Mouse (Mus musculus) layer of hippocampus, postnatal 14 days (tissue): ENCODE results near the gene Kyat1. TPM values are rescaled to one million over a fixed set of nuclear protein-coding genes. Genes with fewer than 3 reads are reported as not detected.
"Not testable (repeated sequence)": the region's sequence is repeated elsewhere in the genome, so short reads cannot be mapped to it uniquely, and the experiment has no call there.

Experiments used
- DNase-seq, 2 experiments: peaks; one replicate each; pipeline ENCODE4 v3.0.0; 2021 to 2022; ENCODE audit warnings: low spot score in 2 of 2, mixed read lengths in 1 of 2
- total RNA-seq, 2 experiments: library from RNA; stranded (reverse); gene quantifications; 2 replicates each; pipeline ENCODE4 v1.2.3; 2021

Gene Kyat1
- total RNA-seq, 2 experiments from 2014 or later, result 19.7 to 22.4 TPM

- no peak for DNase-seq
Measured at GRCm38 (mm10) chr2:30175897-30176296, 29.8 kb downstream of the Kyat1 start.

- no peak for DNase-seq
Measured at GRCm38 (mm10) chr2:30173541-30174240, 32.0 kb downstream of the Kyat1 start.

DNA sequence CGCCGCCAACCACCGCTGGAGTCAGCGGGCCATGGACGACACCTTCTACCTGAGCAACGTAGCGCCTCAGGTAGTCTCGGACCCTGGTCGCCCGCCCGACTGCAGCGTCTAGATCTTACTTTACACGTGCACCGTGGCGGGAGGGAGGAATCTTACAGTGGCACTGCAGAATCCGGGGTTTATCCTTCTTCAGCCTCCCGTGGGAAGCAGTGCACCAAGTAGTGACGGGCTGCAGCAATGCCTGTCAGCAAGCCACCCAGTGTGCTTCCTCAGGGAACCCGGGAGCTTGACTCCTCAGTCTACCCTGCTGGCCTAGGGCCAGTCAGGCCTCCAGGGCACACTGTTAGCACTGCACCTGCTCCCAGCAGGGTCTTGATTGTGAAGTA, 33.7 kb downstream of the Kyat1 start:
- DNase-seq, result no peak

- peak; percentile 84 to 93 for DNase-seq
Measured at GRCm38 (mm10) chr2:30171371-30171996, 34.2 kb downstream of the Kyat1 start, which contains the start of gene Endog. Gene Endog, plus strand, starts transcription at chr2:30171493.

DNA sequence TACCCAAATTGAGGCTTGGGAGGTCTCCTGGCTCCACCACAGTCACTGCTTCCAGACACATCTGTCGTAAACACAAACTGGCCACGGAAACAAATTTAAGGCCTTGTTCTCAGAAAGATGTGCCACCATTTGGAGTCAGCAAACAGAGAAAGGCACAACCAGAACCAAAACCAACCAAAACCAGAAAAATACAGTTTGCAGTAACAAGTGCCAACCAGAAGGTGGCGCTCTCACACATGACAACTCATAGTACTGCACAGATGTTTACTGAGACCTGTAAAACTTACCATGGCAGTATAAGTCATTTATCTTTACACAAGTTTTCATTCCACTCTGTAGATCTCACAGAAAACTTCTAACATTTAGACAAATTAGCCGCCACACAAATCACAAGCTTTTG, 39.0 kb downstream of the Kyat1 start:
- no peak for DNase-seq

DNA sequence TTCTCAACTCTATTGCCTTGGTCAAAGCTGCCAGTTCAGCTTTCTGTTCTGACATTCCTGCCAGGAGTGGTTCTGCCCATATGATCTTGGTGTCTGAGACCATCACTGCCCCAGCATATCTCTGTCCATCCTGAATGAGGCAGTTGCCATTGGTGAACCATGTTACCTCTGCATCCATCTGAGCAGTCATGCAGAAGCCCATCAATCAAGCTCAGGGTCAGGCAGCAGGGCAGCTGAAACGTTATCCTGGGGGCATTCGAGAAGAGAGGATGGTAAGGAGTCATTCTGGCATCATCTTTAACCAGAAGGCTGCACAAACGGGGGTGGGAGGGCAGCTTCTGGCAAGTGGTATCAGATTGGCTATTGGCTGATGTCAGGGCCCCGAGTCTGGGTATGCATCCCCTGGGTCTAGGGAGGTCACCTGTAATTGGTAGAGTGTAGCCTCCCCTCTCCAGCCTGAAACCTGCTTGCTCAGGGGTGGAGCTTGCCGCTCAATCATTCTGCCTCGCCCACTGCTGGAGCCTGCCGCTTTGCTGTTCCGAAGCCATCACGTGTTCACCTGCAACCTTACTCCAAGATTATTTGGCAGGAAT, 41.2 kb downstream of the Kyat1 start:
- DNase-seq, result no peak

GRCm38 (mm10) chr2:30161809-30162208, 43.8 kb downstream of the Kyat1 start:
- DNase-seq, result peak in 1 of 2 experiments; percentile 67

DNA sequence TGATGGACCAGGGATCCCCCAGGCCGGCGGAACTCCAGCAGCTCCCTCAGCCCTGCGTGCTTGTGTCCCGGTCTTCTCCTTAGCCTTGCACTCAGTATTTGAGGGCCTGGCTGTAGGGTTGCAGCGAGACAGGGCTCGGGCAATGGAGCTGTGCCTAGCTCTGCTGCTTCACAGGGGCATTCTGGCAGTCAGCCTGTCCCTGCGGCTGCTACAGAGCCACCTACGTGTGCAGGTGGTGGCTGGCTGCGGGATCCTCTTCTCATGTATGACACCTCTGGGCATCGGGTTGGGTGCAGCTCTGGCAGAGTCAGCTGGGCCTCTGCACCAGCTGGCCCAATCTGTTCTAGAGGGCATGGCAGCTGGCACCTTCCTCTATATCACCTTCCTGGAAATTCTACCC, 45.8 kb downstream of the Kyat1 start:
- not testable (repeated sequence) for DNase-seq

GRCm38 (mm10) chr2:30152616-30153015, 53.0 kb downstream of the Kyat1 start:
- no peak for DNase-seq

DNA sequence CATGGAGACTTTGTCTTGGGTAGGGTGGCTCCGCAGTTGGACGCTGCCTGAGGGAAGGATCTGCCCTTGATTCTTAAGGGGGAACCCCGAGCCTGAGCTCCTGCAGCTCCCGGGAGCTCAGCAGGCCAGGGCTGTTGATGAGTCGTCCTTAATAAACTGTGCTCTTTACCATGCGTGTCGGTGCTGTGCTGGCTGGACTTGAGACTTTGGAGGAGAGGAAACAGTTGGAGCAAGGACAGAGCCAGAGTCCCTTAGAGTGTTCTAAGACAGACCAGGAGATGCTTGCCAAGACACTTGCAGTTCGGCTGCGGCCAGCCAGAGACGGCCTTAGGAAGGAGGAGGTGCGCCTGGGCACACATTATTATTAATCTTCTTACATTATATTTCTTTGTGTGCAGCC, 53.8 kb downstream of the Kyat1 start:
- no peak for DNase-seq

DNA sequence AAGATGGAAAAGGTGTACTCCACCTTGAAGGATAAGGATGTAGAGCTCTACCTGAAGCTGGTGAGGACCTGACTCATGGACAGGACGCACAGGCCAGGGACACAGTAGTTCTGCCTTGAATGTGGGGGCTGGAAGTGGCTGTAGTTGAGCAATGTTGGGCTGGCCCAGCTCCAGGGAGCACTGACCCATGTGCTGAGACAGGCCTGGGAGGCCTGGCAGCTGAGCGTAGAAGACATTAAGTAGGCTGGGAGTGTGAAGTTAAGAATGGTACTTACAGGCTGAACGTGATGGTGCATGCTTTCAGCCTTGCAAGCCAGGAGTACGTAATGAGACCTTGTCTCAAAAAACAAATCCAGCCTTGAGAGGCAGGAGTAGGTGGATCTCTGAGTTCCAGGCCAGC, 58.2 kb downstream of the Kyat1 start:
- no peak for DNase-seq

DNA sequence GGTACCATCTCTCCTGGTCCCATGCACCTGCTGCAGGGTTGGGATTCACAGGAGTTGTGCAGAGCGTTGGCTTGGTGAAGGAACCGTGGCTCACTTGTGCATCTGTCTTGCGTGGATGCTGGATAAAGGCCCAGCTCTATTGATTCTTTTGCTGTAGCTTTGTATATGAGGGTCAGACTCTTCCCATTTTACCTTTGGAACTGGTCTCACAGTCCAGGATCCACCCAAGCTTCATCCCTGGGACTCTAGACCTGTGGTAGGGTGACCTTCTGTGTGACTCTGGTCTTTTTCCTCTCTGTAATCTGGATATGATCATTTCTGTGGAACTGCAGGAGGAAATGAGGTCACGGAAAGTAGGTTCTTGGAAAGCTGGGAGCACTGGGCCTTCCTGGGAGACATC, 61.2 kb downstream of the Kyat1 start:
- DNase-seq, result no peak

DNA sequence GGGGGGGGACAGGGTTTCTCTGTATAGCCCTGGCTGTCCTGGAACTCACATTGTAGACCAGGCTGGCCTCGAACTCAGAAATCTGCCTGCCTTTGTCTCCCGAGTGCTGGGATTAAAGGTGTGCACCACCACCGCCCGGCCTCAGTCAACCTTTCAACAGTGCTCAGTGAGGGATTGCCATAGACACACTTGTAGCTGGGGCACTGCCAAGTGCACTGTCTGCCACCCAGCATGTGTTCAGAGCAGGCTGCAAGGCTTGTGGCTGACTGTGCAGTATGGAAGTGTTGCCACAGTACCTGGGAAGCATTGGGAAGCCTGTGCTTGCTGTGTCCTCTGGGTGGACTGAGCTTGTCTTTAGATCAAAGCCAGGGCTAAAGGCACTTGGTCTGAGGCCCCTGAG, 65.6 kb downstream of the Kyat1 start:
- DNase-seq, result not testable (repeated sequence)

GRCm38 (mm10) chr2:30136458-30136857, 69.2 kb downstream of the Kyat1 start:
- no peak for DNase-seq

Other genes starting within 250 kb of the Kyat1 start
- 1,000 to 10,000 TPM in 1 of 2 experiments, 100 to 1,000 TPM in 1; 959 to 1,004 TPM for gene Sptan1, start 240.3 kb downstream of the Kyat1 start, total RNA-seq
- gene Wdr34, start 157.0 kb downstream of the Kyat1 start, total RNA-seq, result 10 to 100 TPM; 38.0 to 38.3 TPM
- 100 to 1,000 TPM; 185 to 190 TPM for gene Set, start 148.5 kb downstream of the Kyat1 start, total RNA-seq
- gene Pkn3, start 128.2 kb downstream of the Kyat1 start, total RNA-seq, result 1 to 10 TPM; 1.2 to 2.3 TPM
- gene Zdhhc12, start 112.2 kb downstream of the Kyat1 start, total RNA-seq, result 10 to 100 TPM; 14.7 TPM
- gene Zer1, start 81.3 kb downstream of the Kyat1 start, total RNA-seq, result 100 to 1,000 TPM; 160 to 173 TPM
- gene Tbc1d13, start 72.1 kb downstream of the Kyat1 start, total RNA-seq, result 10 to 100 TPM; 71.7 to 74.4 TPM
- 10 to 100 TPM; 21.7 to 24.4 TPM for gene Endog, start 34.4 kb downstream of the Kyat1 start, total RNA-seq
- gene Spout1, start 27.4 kb downstream of the Kyat1 start, total RNA-seq, result 10 to 100 TPM; 30.8 to 34.4 TPM
- gene Lrrc8a, start 31.9 kb upstream of the Kyat1 start, total RNA-seq, result 10 to 100 TPM; 66.5 to 72.5 TPM
- 1 to 10 TPM; 6.7 to 7.3 TPM for gene Gm28035, start 34.7 kb upstream of the Kyat1 start, total RNA-seq
- gene Phyhd1, start 60.4 kb upstream of the Kyat1 start, total RNA-seq, result 10 to 100 TPM; 23.1 to 24.0 TPM
- gene Gm28038, start 75.2 kb upstream of the Kyat1 start, total RNA-seq, result not detected
- 10 to 100 TPM; 24.4 TPM for gene Dolk, start 80.5 kb upstream of the Kyat1 start, total RNA-seq
- gene Nup188, start 80.5 kb upstream of the Kyat1 start, total RNA-seq, result 10 to 100 TPM; 19.4 to 20.5 TPM
- 100 to 1,000 TPM; 241 to 246 TPM for gene Sh3glb2, start 153.5 kb upstream of the Kyat1 start, total RNA-seq
- 100 to 1,000 TPM; 105 to 115 TPM for gene Miga2, start 158.4 kb upstream of the Kyat1 start, total RNA-seq
- 10 to 100 TPM; 29.3 to 30.2 TPM for gene Dolpp1, start 186.4 kb upstream of the Kyat1 start, total RNA-seq
- 10 to 100 TPM; 41.0 to 41.1 TPM for gene Crat, start 210.0 kb upstream of the Kyat1 start, total RNA-seq
- gene Ptpa, start 210.2 kb upstream of the Kyat1 start, total RNA-seq, result 100 to 1,000 TPM; 147 to 150 TPM